Mouse (Mus musculus) mouse embryonic stem cell (cell line): ENCODE data around the gene Olfr1513.
"Not testable (repeated sequence)": the region's sequence is repeated elsewhere in the genome, so short reads cannot be mapped to it uniquely, and the experiment has no call there.

Experiments
- in situ Hi-C, 2 experiments: fragments of 300-500 bp; cut with MboI; formaldehyde crosslinking; loops; 1 replicate in 1 of 2; 3 replicates in 1 of 2; pipeline ENCODE4 v1.14.3; 2019 to 2020; ENCODE audit warnings: low sequenced_read_pairs in 2 of 2, low pct_unique_long_range_greater_than_20kb in 1 of 2, mixed read lengths in 1 of 2; ENCODE audit not compliant: unreplicated experiment in 1 of 2

Olfr1513 gene

DNA sequence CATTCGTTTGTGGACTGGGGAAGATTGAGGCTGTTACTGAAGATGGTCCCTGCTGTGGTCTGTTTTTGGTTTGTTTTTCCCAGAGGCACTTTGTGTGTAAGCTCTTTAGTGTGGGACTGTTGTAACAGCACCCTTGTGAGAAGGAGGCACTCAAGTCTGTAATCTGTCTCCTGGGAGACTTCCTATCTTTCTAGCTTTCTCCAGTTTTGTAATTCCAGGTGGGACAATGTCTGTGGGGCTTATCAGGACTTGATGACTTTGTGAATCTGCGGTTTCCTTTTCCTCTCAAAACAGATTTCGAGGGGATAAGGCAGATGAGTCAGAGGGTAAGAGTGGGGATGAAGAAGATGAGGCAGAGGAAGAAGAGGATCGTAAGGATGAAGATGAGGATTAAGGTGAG, at the start of gene Olfr1513:
Gene Olfr1513, minus strand, starts transcription at position 101 of the 400 bp plus-strand sequence.
- in situ Hi-C loops, result no loop called here

GRCm38 (mm10) chr14:52397279-52397678, 41.1 kb upstream of the Olfr1513 start, which contains the start of gene Olfr1511:
Gene Olfr1511, minus strand, starts transcription at chr14:52397379.
- in situ Hi-C loops, result no loop called here

DNA sequence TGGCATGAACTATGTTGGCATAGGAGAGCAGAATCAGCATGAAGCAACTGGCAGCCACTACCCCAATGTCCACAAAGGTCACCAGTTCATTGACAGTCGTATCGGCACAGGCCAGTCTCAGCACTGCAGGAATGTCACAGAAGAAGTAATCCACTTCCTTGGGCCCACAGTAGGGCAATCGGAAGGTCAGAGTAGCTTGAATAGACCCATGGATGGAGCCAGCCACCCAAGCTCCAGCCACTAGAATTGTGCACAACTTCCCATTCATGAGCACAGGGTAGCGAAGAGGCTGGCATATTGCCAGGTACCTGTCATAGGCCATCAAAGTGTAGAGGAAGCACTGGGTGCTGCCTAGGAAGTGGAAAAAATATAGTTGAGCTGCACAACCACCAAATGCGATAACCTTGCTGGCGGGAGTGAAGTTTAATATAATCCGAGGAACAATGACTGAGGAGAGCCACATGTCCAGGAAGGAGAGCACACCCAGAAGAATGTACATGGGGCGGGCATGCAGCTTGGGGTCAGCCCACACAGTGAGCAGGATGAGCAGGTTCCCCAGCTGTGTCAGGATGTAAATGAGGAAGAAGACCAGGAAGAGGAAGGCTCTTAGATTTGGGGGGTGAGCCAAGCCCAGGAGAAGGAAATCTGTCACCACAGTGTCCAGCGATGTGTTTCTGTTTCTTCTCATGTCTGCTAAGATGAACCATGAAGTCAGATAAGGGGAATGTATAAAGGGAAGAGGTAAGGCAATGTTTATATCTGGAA, 34.1 kb upstream of the Olfr1513 start:
- in situ Hi-C loops, result not testable (repeated sequence)

GRCm38 (mm10) chr14:52379068-52379467, 22.9 kb upstream of the Olfr1513 start, which contains the start of gene Olfr1512:
Gene Olfr1512, minus strand, starts transcription at chr14:52379168.
- in situ Hi-C loops, result no loop called here

DNA sequence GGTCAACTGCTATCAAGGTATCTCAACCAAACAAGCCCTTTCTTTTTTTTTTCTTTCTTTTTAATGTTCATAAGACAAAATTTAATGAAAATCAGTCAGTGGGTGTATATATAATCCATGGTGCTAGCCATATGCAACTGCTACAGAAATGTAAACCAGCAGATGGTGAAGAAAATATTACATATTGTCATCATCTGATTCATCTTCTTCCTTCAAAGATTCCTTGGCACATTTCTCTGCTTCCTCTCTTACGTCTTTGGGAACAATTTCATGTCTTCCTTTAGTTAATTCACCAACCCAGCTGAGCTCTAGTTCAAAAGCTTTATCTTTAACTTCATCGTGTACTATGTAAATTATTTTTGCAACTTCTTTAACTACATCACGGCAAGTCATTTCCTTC, 12.5 kb upstream of the Olfr1513 start:
- in situ Hi-C loops, result no loop called here

- in situ Hi-C loops, result loop anchor here (10.0 to 25.0 kb wide), 2 partner anchors 205 to 427 kb away; partner anchors contain the start of genes Ndrg2 (in 1 of the 2), Rnase13 (in 1 of the 2) and Tppp2 (in 1 of the 2)
These were observed 16.7 kb downstream of the Olfr1513 start for GRCm38 (mm10) chr14:52339512-52339852.

- in situ Hi-C loops, result loop anchor here (10.0 to 25.0 kb wide), 2 partner anchors 204 to 427 kb away; partner anchors contain the start of genes Ndrg2 (in 1 of the 2), Rnase13 (in 1 of the 2) and Tppp2 (in 1 of the 2)
These were observed 17.3 kb downstream of the Olfr1513 start for GRCm38 (mm10) chr14:52338751-52339511.

- in situ Hi-C loops, result loop anchor here (10.0 to 25.0 kb wide), 2 partner anchors 197 to 420 kb away; partner anchors contain the start of genes Ndrg2 (in 1 of the 2), Rnase13 (in 1 of the 2) and Tppp2 (in 1 of the 2)
These were observed 24.0 kb downstream of the Olfr1513 start for GRCm38 (mm10) chr14:52332171-52332570.

- in situ Hi-C loops, result loop anchor here (10.0 to 25.0 kb wide), 2 partner anchors 196 to 419 kb away; partner anchors contain the start of genes Ndrg2 (in 1 of the 2), Rnase13 (in 1 of the 2) and Tppp2 (in 1 of the 2)
These were observed 25.0 kb downstream of the Olfr1513 start for GRCm38 (mm10) chr14:52331069-52331750.

- in situ Hi-C loops, result loop anchor here in 1 of 2 experiments (25.0 kb wide), 1 partner anchor 416 kb away; the partner anchor contains the start of genes Ndrg2, Rnase13 and Tppp2
These were observed 28.0 kb downstream of the Olfr1513 start, which contains the start of gene Sall2 for GRCm38 (mm10) chr14:52327910-52328812. Gene Sall2, minus strand, starts transcription at chr14:52328762.

DNA sequence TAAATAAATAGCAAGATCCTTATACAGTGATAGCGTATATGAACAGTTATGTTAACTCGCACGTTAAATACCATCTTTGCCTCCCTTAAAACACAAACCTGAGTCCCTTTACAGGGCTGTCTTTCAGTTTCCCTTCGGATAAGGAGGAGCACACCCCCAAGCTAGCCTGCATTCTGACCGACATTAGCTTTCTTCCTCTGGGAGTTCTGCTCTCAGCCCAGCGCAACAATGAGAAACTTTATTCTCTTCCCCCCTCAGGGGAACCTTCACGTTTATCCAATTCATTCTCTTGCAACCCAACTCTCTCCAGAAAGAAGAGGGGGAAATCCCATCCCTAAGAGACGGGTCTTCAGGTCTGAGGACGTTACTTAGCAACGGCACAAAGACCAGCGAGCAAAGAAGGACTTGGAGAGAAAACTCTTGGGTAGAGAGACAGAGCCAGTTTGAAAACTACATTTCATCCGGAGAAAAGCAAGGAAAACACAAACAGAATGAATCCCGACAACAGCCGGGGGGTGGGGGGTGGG, 28.8 kb downstream of the Olfr1513 start:
- in situ Hi-C loops, result loop anchor here in 1 of 2 experiments (25.0 kb wide), 1 partner anchor 415 kb away; the partner anchor contains the start of genes Ndrg2, Rnase13 and Tppp2

GRCm38 (mm10) chr14:52325890-52326289, 30.3 kb downstream of the Olfr1513 start:
- in situ Hi-C loops, result loop anchor here in 1 of 2 experiments (25.0 kb wide), 1 partner anchor 414 kb away; the partner anchor contains the start of genes Ndrg2, Rnase13 and Tppp2

DNA sequence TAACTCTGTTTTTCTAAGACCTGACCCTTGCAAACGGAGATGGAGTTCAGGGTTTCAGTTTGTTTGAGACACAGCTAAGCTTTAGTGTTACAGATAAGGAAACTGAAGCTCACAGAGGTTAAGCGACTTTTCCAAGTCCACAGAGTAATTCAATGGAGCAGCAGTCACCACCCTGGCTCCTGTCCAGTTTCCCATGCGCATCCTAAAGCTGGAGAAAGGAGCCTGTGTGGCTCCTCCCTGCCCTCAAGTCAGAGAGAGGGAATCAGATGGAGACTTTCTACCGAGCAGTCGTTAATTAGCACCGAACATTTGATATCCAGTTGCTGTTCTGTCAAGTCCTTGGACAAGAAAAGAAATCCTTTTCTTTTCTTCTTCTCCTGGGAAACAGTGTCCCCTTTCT, 36.8 kb downstream of the Olfr1513 start:
- in situ Hi-C loops, result loop anchor here in 1 of 2 experiments (25.0 kb wide), 1 partner anchor 407 kb away; the partner anchor contains the start of genes Ndrg2, Rnase13 and Tppp2

DNA sequence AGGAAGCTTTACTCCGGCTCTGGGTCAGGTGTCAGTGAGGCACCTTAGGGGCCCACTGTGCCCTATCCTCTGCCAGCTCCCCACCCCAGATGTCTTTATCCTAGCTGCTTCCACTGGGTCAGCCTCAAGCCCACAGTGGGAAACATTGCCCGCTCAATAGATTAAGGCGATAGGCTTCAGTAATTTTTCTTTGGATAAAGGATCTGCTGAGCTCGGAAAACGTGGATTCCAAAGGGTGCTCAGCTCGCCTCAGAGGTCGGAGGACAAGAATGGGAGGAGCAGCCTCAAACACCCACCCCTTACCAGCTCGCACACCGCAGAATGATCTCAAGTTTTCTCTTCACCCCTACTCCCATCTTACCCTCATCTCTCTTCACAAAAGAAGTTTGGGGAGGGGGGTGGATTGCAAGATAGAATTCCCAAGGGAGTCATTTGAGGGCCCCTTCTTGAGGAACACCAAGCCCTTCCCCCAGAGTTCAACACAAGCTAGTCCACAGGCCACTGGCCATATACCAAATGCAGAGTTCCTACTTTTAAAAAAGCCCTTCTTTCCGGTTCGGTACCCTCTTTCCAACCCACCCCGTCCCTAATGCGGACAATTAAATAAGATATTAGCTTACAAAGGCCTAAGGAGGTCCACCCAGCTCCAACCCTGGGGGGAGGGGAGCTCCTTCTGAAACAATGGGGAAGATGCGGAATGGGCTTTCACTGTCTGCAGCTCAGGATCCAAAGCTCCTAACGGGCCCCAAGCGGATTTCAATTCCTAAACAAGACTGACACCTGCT, 39.6 kb downstream of the Olfr1513 start:
- in situ Hi-C loops, result loop anchor here in 1 of 2 experiments (25.0 kb wide), 1 partner anchor 404 kb away; the partner anchor contains the start of genes Ndrg2, Rnase13 and Tppp2

DNA sequence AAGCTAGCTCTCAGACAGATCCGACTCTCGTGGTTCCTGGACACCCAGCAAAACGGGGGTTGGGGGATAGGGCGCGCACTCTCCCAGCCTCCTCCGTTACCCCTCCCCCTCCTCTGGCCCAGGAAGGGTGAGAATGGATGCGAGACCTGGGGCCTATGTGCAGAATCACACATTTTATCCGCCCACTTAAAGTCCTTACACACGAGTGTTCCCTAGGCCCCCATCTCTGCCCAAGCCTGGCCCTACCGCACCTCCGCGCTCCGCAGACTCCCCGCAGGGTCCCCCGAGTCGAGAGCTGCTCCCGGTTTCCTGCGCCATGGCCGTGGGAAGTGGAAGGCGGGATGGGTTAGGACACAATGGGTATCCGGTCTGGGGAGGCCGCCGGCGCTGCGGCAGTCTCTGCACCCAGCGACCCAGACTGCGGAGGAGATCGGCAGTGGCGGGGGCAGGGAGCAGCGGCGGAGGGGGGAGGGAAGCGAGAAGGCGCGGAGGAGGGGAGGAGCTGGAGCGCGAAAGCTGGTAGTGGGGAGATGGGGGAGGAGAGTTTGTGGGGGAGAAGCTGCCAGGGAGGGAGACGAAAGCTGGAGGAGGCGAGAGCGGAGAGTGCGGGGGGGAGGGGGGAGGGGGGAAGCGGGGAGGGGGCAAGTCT, 40.3 kb downstream of the Olfr1513 start:
- in situ Hi-C loops, result loop anchor here in 1 of 2 experiments (25.0 kb wide), 1 partner anchor 404 kb away; the partner anchor contains the start of genes Ndrg2, Rnase13 and Tppp2
